Mouse (Mus musculus) spleen, adult 2 months (tissue): ENCODE results near the gene Itga5.

Source experiments
- CTCF ChIP-seq: fragments of 200-500 bp; IDR thresholded peaks from 2 replicates; pipeline ENCODE4 v1.5.1; 2011; ENCODE audit warnings: mild to moderate bottlenecking, inconsistent platforms; ENCODE audit not compliant: insufficient read depth, insufficient read length, insufficient replicate concordance; ENCODE audit errors: extremely low read depth
- POLR2A ChIP-seq: fragments of 200-500 bp; IDR thresholded peaks from 2 replicates; pipeline ENCODE4 v1.6.1; 2011; ENCODE audit warnings: low read depth, low read length, inconsistent platforms

GRCm38 (mm10) chr15:103310365-103310910, 56.1 kb downstream of the Itga5 start, which contains the start of gene Gpr84:
- TF ChIP-seq POLR2A (no peak), CTCF (no peak)
